Mouse (Mus musculus): ENCODE measurements around the gene Tesk2. TPM values are rescaled to one million over a fixed set of nuclear protein-coding genes. Genes with fewer than 3 reads are reported as not detected.

The Tesk2 gene
- total and polyA plus RNA-seq, 3 experiments, result 3.5 to 7.0 (median 5.8) TPM

DNA sequence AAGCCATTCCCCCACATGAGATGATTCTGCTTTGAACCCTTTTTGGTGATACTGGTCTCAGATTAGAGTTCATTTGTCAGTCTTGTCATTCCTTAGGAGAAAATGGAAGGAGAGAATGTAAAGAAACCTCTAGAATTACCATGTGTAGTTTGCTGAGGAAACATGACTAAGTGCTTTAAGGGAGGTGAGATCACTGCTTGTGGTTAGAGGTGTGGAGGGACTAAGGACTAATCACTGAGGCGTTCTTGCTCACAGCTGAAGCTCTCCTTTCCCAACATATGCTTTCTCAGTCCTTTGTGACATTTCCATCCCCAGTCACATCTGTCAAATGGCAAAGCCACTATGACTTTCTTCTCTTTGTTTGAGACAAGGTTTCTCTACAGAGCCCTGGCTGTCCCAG lies 42.9 kb upstream of the Tesk2 start:
- no peak for DNase-seq (ENCODE audit: extremely low read depth)
- dilution Hi-C loops (cut with MboI; ENCODE audit: extremely low pct_ligation_motif_present, extremely low pct_unique_long_range_greater_than_20kb, low sequenced_read_pairs), result no loop called here
- in situ Hi-C loops (cut with MboI; ENCODE audit: low pct_ligation_motif_present, low pct_unique_long_range_greater_than_20kb, low sequenced_read_pairs), result no loop called here

DNA sequence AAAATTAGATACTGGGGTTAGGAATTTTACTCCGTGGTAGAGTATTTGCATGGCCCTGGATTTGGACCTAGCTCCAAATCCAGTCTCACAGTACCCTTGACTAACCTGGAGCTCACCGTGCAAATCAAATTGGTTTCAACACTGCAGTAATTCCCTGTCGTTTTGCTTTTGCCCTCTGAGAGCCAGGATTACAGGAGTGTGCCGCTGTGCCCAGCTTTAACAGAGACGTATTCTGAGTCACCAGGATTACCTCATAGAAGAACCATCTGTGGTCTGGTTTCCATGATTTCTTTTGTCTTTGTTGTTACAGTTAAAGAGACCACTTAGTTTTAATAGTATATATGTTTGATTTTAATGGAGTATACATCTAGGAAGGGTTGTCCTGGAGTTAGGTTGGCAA lies 41.6 kb upstream of the Tesk2 start:
- in situ Hi-C loops (cut with MboI; ENCODE audit: low pct_ligation_motif_present, low pct_unique_long_range_greater_than_20kb, low sequenced_read_pairs), result no loop called here
- no peaks in the 10 kb centered on the region for H3K79me2 ChIP-seq (replicated peaks; ENCODE audit: control insufficient read depth, extremely low read depth, insufficient read depth, poor library complexity, severe bottlenecking)
- TF ChIP-seq MAZ (IDR thresholded peaks at IDR 0.05; ENCODE audit: low read depth, low read length) (no peak), NELFE (IDR thresholded peaks at IDR 0.05; ENCODE audit: low read depth, low read length) (no peak), MXI1 (IDR thresholded peaks at IDR 0.05; ENCODE audit: low read depth, low read length) (no peak), JUN (IDR thresholded peaks at IDR 0.05; ENCODE audit: insufficient read depth, low read depth, low read length) (no peak), ELF1 (IDR thresholded peaks at IDR 0.05; ENCODE audit: low read depth, low read length) (no peak), CTCF (conservative IDR thresholded peaks at IDR 0.05 in 1 of 2, IDR thresholded peaks at IDR 0.05 in 1 of 2; ENCODE audit: low read depth in 2 of 2, low read length in 2 of 2) (no peak), ZMIZ1 (IDR thresholded peaks at IDR 0.05; ENCODE audit: low read depth, low read length) (no peak), MAFK (IDR thresholded peaks at IDR 0.05; ENCODE audit: insufficient replicate concordance, low read length) (no peak), GABPA (IDR thresholded peaks at IDR 0.05; ENCODE audit: insufficient replicate concordance, low read depth, low read length) (no peak), UBTF (IDR thresholded peaks at IDR 0.05; ENCODE audit: low read depth, low read length) (no peak), MAX (IDR thresholded peaks at IDR 0.05; ENCODE audit: low read length) (no peak), RCOR1 (conservative IDR thresholded peaks at IDR 0.05; ENCODE audit: low read depth, low read length) (no peak), USF2 (conservative IDR thresholded peaks at IDR 0.05; ENCODE audit: low read depth, low read length) (no peak), POLR2AphosphoS2 (IDR thresholded peaks at IDR 0.05; ENCODE audit: low read depth, low read length) (no peak)
- H3K27me3 ChIP-seq (replicated peaks), result no peaks in the 10 kb centered on the region
- no peak overlapping the region for H3K27ac ChIP-seq (ENCODE audit: insufficient read depth, low read depth)
- no peak overlapping the region for H3K4me3 ChIP-seq (replicated peaks in 1 of 3; ENCODE audit: low read depth in 2 of 3, low read length in 2 of 3, poor library complexity in 1 of 3)
- no peaks in the 10 kb centered on the region for H3K36me3 ChIP-seq (replicated peaks in 1 of 2; ENCODE audit: control insufficient read depth in 1 of 2, insufficient read depth in 1 of 2, low read length in 1 of 2)
- DNase-seq (ENCODE audit: extremely low read depth), result no peak
- dilution Hi-C loops (cut with MboI; ENCODE audit: extremely low pct_ligation_motif_present, extremely low pct_unique_long_range_greater_than_20kb, low sequenced_read_pairs), result no loop called here
- peaks cover 7 to 35% of the 10 kb centered on the region in 2 experiments; a peak in 3 of 4 replicates for H3K4me1 ChIP-seq (ENCODE audit: control insufficient read depth in 1 of 2, insufficient read depth in 2 of 2)
- H3K9ac ChIP-seq (ENCODE audit: insufficient read depth, low read depth), result no peak overlapping the region
- H3K9me3 ChIP-seq (replicated peaks; ENCODE audit: low read length), result no peaks in the 10 kb centered on the region
- no peak overlapping the region for H3K4me2 ChIP-seq (ENCODE audit: insufficient read depth, low read depth, poor library complexity, severe bottlenecking)

More for the DNA sequence above, 42.9 kb upstream of the Tesk2 start:
- H3K4me3 ChIP-seq (replicated peaks in 1 of 3; ENCODE audit: low read depth in 2 of 3, low read length in 2 of 3, poor library complexity in 1 of 3), result no peak overlapping the region
- H3K4me2 ChIP-seq (ENCODE audit: insufficient read depth, low read depth, poor library complexity, severe bottlenecking), result no peak overlapping the region
- H3K4me1 ChIP-seq (ENCODE audit: control insufficient read depth in 1 of 2, insufficient read depth in 2 of 2), result peaks cover 7 to 33% of the 10 kb centered on the region in 2 experiments; a peak in 3 of 4 replicates
- TF ChIP-seq ETS1 (conservative IDR thresholded peaks at IDR 0.05; ENCODE audit: low read depth, low read length) (peak; percentile 21; the same call in 1 of the 2 replicates), SMC3 (IDR thresholded peaks at IDR 0.05; ENCODE audit: low read depth, low read length) (no peak), POLR2AphosphoS2 (IDR thresholded peaks at IDR 0.05; ENCODE audit: low read depth, low read length) (no peak), ZKSCAN1 (IDR thresholded peaks at IDR 0.05; ENCODE audit: borderline replicate concordance, low read depth, low read length) (no peak)
- no peak overlapping the region for H3K27ac ChIP-seq (ENCODE audit: insufficient read depth, low read depth)
- no peaks in the 10 kb centered on the region for H3K9me3 ChIP-seq (replicated peaks; ENCODE audit: low read length)
- H3K36me3 ChIP-seq (replicated peaks in 1 of 2; ENCODE audit: control insufficient read depth in 1 of 2, insufficient read depth in 1 of 2, low read length in 1 of 2), result no peaks in the 10 kb centered on the region
- H3K9ac ChIP-seq (ENCODE audit: insufficient read depth, low read depth), result no peak overlapping the region
- H3K79me2 ChIP-seq (replicated peaks; ENCODE audit: control insufficient read depth, extremely low read depth, insufficient read depth, poor library complexity, severe bottlenecking), result no peaks in the 10 kb centered on the region
- no peaks in the 10 kb centered on the region for H3K27me3 ChIP-seq (replicated peaks)
